Mouse (Mus musculus): ENCODE measurements around the gene Spen. TPM values are rescaled to one million over a fixed set of nuclear protein-coding genes. Genes with fewer than 3 reads are reported as not detected.

The Spen gene
- polyA plus RNA-seq, 1 experiment = 25.6 TPM

- Histone ChIP-seq H3K4me1 (ENCODE audit: control insufficient read depth) (peaks cover 27% of the 10 kb centered on the region), H3K4me3 (replicated peaks) (peak overlapping the region; percentile 95), H3K27me3 (ENCODE audit: control insufficient read depth) (no peaks in the 10 kb centered on the region; the same call in 1 of the 2 replicates), H3K36me3 (ENCODE audit: control insufficient read depth) (peaks cover 13% of the 10 kb centered on the region), H3K9me3 (ENCODE audit: control insufficient read depth, low read length) (no peaks in the 10 kb centered on the region)
- TF ChIP-seq GATA1 (IDR thresholded peaks at IDR 0.05; ENCODE audit: low read length) (no peak), TAL1 (IDR thresholded peaks at IDR 0.05; ENCODE audit: low read length) (no peak)
Measured at GRCm38 (mm10) chr4:141443641-141444429, 94.6 kb downstream of the Spen start.

- TF ChIP-seq GATA1 (IDR thresholded peaks at IDR 0.05; ENCODE audit: low read length) (no peak), TAL1 (IDR thresholded peaks at IDR 0.05; ENCODE audit: low read length) (no peak)
- Histone ChIP-seq H3K36me3 (ENCODE audit: control insufficient read depth) (no peaks in the 10 kb centered on the region), H3K9me3 (ENCODE audit: control insufficient read depth, low read length) (no peaks in the 10 kb centered on the region), H3K4me1 (ENCODE audit: control insufficient read depth) (peaks cover 21% of the 10 kb centered on the region), H3K27me3 (ENCODE audit: control insufficient read depth) (no peaks in the 10 kb centered on the region; the same call in 1 of the 2 replicates), H3K4me3 (replicated peaks) (no peak overlapping the region)
Measured at GRCm38 (mm10) chr4:141440877-141441276, 97.5 kb downstream of the Spen start.

GRCm38 (mm10) chr4:141439083-141439803, 99.2 kb downstream of the Spen start:
- Histone ChIP-seq H3K4me1 (ENCODE audit: control insufficient read depth) (peaks cover 10% of the 10 kb centered on the region), H3K36me3 (ENCODE audit: control insufficient read depth) (no peaks in the 10 kb centered on the region), H3K4me3 (replicated peaks) (no peak overlapping the region), H3K27me3 (ENCODE audit: control insufficient read depth) (no peaks in the 10 kb centered on the region; the same call in 1 of the 2 replicates), H3K9me3 (ENCODE audit: control insufficient read depth, low read length) (no peaks in the 10 kb centered on the region)
- TF ChIP-seq TAL1 (IDR thresholded peaks at IDR 0.05; ENCODE audit: low read length) (no peak), GATA1 (IDR thresholded peaks at IDR 0.05; ENCODE audit: low read length) (no peak)

GRCm38 (mm10) chr4:141435974-141436373, 102.4 kb downstream of the Spen start, which contains the start of gene Srarp:
Srarp (minus strand) TSS chr4:141436105.
- Histone ChIP-seq H3K36me3 (ENCODE audit: control insufficient read depth) (no peaks in the 10 kb centered on the region), H3K4me3 (replicated peaks) (no peak within 1 kb of the TSS), H3K27me3 (ENCODE audit: control insufficient read depth) (no peaks in the 10 kb centered on the region), H3K4me1 (ENCODE audit: control insufficient read depth) (peaks cover 2% of the 10 kb centered on the region; the same call in 1 of the 2 replicates), H3K9me3 (ENCODE audit: control insufficient read depth, low read length) (no peaks in the 10 kb centered on the region)
- TF ChIP-seq TAL1 (IDR thresholded peaks at IDR 0.05; ENCODE audit: low read length) (no peak), GATA1 (IDR thresholded peaks at IDR 0.05; ENCODE audit: low read length) (no peak)

GRCm38 (mm10) chr4:141433191-141433590, 105.2 kb downstream of the Spen start:
- Histone ChIP-seq H3K27me3 (ENCODE audit: control insufficient read depth) (no peaks in the 10 kb centered on the region), H3K36me3 (ENCODE audit: control insufficient read depth) (no peaks in the 10 kb centered on the region), H3K4me3 (replicated peaks) (no peak overlapping the region), H3K4me1 (ENCODE audit: control insufficient read depth) (peaks cover 2% of the 10 kb centered on the region; the same call in 1 of the 2 replicates), H3K9me3 (ENCODE audit: control insufficient read depth, low read length) (no peaks in the 10 kb centered on the region)
- TF ChIP-seq TAL1 (IDR thresholded peaks at IDR 0.05; ENCODE audit: low read length) (no peak), GATA1 (IDR thresholded peaks at IDR 0.05; ENCODE audit: low read length) (no peak)

GRCm38 (mm10) chr4:141432666-141433065, 105.7 kb downstream of the Spen start:
- Histone ChIP-seq H3K9me3 (ENCODE audit: control insufficient read depth, low read length) (no peaks in the 10 kb centered on the region), H3K4me3 (replicated peaks) (no peak overlapping the region), H3K4me1 (ENCODE audit: control insufficient read depth) (peaks cover 2% of the 10 kb centered on the region; the same call in 1 of the 2 replicates), H3K36me3 (ENCODE audit: control insufficient read depth) (no peaks in the 10 kb centered on the region), H3K27me3 (ENCODE audit: control insufficient read depth) (no peaks in the 10 kb centered on the region)
- TF ChIP-seq GATA1 (IDR thresholded peaks at IDR 0.05; ENCODE audit: low read length) (no peak), TAL1 (IDR thresholded peaks at IDR 0.05; ENCODE audit: low read length) (no peak)

GRCm38 (mm10) chr4:141430997-141431396, 107.4 kb downstream of the Spen start:
- TF ChIP-seq GATA1 (IDR thresholded peaks at IDR 0.05; ENCODE audit: low read length) = no peak
- no peak for TF ChIP-seq TAL1 (IDR thresholded peaks at IDR 0.05; ENCODE audit: low read length)
- no peaks in the 10 kb centered on the region for H3K9me3 ChIP-seq (ENCODE audit: control insufficient read depth, low read length)
- H3K4me3 ChIP-seq (replicated peaks) = no peak overlapping the region
- peaks cover 2% of the 10 kb centered on the region; the same call in 1 of the 2 replicates for H3K27me3 ChIP-seq (ENCODE audit: control insufficient read depth)
- H3K36me3 ChIP-seq (ENCODE audit: control insufficient read depth) = no peaks in the 10 kb centered on the region
- H3K4me1 ChIP-seq (ENCODE audit: control insufficient read depth) = peaks cover 2% of the 10 kb centered on the region; the same call in 1 of the 2 replicates

- Histone ChIP-seq H3K9me3 (ENCODE audit: control insufficient read depth, low read length) (no peaks in the 10 kb centered on the region), H3K4me3 (replicated peaks) (no peak overlapping the region), H3K27me3 (ENCODE audit: control insufficient read depth) (peaks cover 7% of the 10 kb centered on the region), H3K4me1 (ENCODE audit: control insufficient read depth) (peaks cover 2% of the 10 kb centered on the region; the same call in 1 of the 2 replicates), H3K36me3 (ENCODE audit: control insufficient read depth) (no peaks in the 10 kb centered on the region)
- TF ChIP-seq GATA1 (IDR thresholded peaks at IDR 0.05; ENCODE audit: low read length) = no peak
- TF ChIP-seq TAL1 (IDR thresholded peaks at IDR 0.05; ENCODE audit: low read length) = no peak
Measured at GRCm38 (mm10) chr4:141429847-141430246, 108.5 kb downstream of the Spen start.

GRCm38 (mm10) chr4:141429381-141429780, 109.0 kb downstream of the Spen start:
- H3K9me3 ChIP-seq (ENCODE audit: control insufficient read depth, low read length) = no peaks in the 10 kb centered on the region
- no peak for TF ChIP-seq TAL1 (IDR thresholded peaks at IDR 0.05; ENCODE audit: low read length)
- no peak for TF ChIP-seq GATA1 (IDR thresholded peaks at IDR 0.05; ENCODE audit: low read length)
- H3K4me3 ChIP-seq (replicated peaks) = no peak overlapping the region
- H3K4me1 ChIP-seq (ENCODE audit: control insufficient read depth) = peaks cover 2% of the 10 kb centered on the region; the same call in 1 of the 2 replicates
- H3K27me3 ChIP-seq (ENCODE audit: control insufficient read depth) = peaks cover 7% of the 10 kb centered on the region
- no peaks in the 10 kb centered on the region for H3K36me3 ChIP-seq (ENCODE audit: control insufficient read depth)
